Mouse (Mus musculus) erythroid progenitor cell, adult 5-6 weeks (primary cell): ENCODE results near the gene Bbs2. TPM values are rescaled to one million over a fixed set of nuclear protein-coding genes. Genes with fewer than 3 reads are reported as not detected.

Experiments
- total RNA-seq, 2 experiments: library from RNA; stranded (forward) in 1 of 2; stranded (reverse) in 1 of 2; fragments of 150-400 nt in 1 of 2; fragments of 186-747, 209-891 nt in 1 of 2; gene quantifications; 2 replicates each; pipeline versions ENCODE4 v1.2.3 to v1.2.4; 2015 to 2017; ENCODE audit warnings: low replicate concordance in 2 of 2

Bbs2 gene
- total RNA-seq, 2 experiments from 2014 or later: 1.2 to 1.7 TPM

Other genes with a start within 250 kb of the Bbs2 start
- gene Amfr, start 86.1 kb downstream of the Bbs2 start, total RNA-seq (2015; ENCODE audit: low replicate concordance): 51.5 and 53.2 TPM in 2 replicates
- gene Amfr, start 86.1 kb downstream of the Bbs2 start, total RNA-seq (2017; ENCODE audit: low replicate concordance): 129 and 190 TPM in 2 replicates
- gene Nudt21, start 61.9 kb downstream of the Bbs2 start, total RNA-seq (2015; ENCODE audit: low replicate concordance): 33.2 and 80.1 TPM in 2 replicates
- gene Nudt21, start 61.9 kb downstream of the Bbs2 start, total RNA-seq (2017; ENCODE audit: low replicate concordance): 38.6 and 88.1 TPM in 2 replicates
- gene Ogfod1, start 61.7 kb downstream of the Bbs2 start, total RNA-seq (2015; ENCODE audit: low replicate concordance): 10.1 and 19.3 TPM in 2 replicates
- 2.4 and 5.0 TPM in 2 replicates for gene Ogfod1, start 61.7 kb downstream of the Bbs2 start, total RNA-seq (2017; ENCODE audit: low replicate concordance)
- not detected in 2 replicates for gene Mt4, start 38.3 kb upstream of the Bbs2 start, total RNA-seq (2015; ENCODE audit: low replicate concordance)
- gene Mt4, start 38.3 kb upstream of the Bbs2 start, total RNA-seq (2017; ENCODE audit: low replicate concordance): not detected in 2 replicates
- gene Mt3, start 53.7 kb upstream of the Bbs2 start, total RNA-seq (2015; ENCODE audit: low replicate concordance): not detected in 2 replicates
- not detected in 2 replicates for gene Mt3, start 53.7 kb upstream of the Bbs2 start, total RNA-seq (2017; ENCODE audit: low replicate concordance)
- 24.5 and 44.4 TPM in 2 replicates for gene Mt2, start 73.7 kb upstream of the Bbs2 start, total RNA-seq (2015; ENCODE audit: low replicate concordance)
- gene Mt2, start 73.7 kb upstream of the Bbs2 start, total RNA-seq (2017; ENCODE audit: low replicate concordance): 11.6 TPM in 1 of 2 replicates, not detected in the other
- gene Mt1, start 80.2 kb upstream of the Bbs2 start, total RNA-seq (2015; ENCODE audit: low replicate concordance): 62.5 and 80.4 TPM in 2 replicates
- 18.0 and 24.4 TPM in 2 replicates for gene Mt1, start 80.2 kb upstream of the Bbs2 start, total RNA-seq (2017; ENCODE audit: low replicate concordance)
- gene Nup93, start 115.6 kb upstream of the Bbs2 start, total RNA-seq (2015; ENCODE audit: low replicate concordance): 21.8 and 22.7 TPM in 2 replicates
- gene Nup93, start 115.6 kb upstream of the Bbs2 start, total RNA-seq (2017; ENCODE audit: low replicate concordance): 10.3 and 20.4 TPM in 2 replicates
- 0.84 and 4.0 TPM in 2 replicates for gene Slc12a3, start 230.3 kb upstream of the Bbs2 start, total RNA-seq (2015; ENCODE audit: low replicate concordance)
- gene Slc12a3, start 230.3 kb upstream of the Bbs2 start, total RNA-seq (2017; ENCODE audit: low replicate concordance): 0.90 TPM in 1 of 2 replicates, not detected in the other